Mouse (Mus musculus) brain, embryonic 14.5 days (tissue): ENCODE results near the gene Ccdc130.

Experiments used
- CTCF ChIP-seq: fragments of 200-500 bp; IDR thresholded peaks from 2 replicates; pipeline ENCODE4 v1.5.1; 2012; ENCODE audit warnings: inconsistent platforms, mild to moderate bottlenecking, moderate library complexity, borderline replicate concordance; ENCODE audit not compliant: insufficient read depth, insufficient read length; ENCODE audit errors: extremely low read depth
- POLR2A ChIP-seq: fragments of 200-500 bp; IDR thresholded peaks from 2 replicates; pipeline ENCODE4 v1.6.1; 2012; ENCODE audit warnings: mild to moderate bottlenecking, inconsistent platforms, borderline replicate concordance; ENCODE audit not compliant: poor library complexity, insufficient read depth, insufficient read length, severe bottlenecking; ENCODE audit errors: extremely low read depth

DNA sequence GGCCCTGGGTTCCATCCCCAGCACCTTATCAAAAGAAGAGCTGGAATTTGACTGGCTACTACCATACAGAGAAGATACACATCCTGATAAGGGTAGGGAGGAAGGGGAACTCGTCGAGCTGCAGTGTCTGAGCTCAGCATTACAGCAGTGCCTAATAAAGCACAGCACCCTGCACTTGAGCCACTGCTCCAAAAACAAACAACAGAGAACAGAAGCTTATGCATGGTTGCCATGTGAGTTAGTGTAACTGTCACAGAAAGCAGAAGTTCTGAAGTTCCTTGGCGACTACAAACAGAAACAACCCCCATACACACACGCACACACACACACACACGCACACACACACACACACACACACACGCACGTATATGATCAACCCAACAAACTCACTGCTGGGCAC, 50.1 kb downstream of the Ccdc130 start:
- TF ChIP-seq CTCF (no peak), POLR2A (no peak)
